Mouse (Mus musculus): ENCODE measurements at regions not wholly inside any gene's neighbourhood (a gene's known extent, or its start where the extent isn't known, plus 50 kb on each side); places are given as distances from the start of the nearest gene placed in this dataset.

GRCm38 (mm10) chr9:5595891-5596635 lies 250.8 kb downstream of the Casp12 start:
- TF ChIP-seq EP300 (IDR thresholded peaks at IDR 0.05; ENCODE audit: low read depth) (no peak), CTCF (IDR thresholded peaks at IDR 0.05; ENCODE audit: low read depth) (no peak)
- no peaks in the 10 kb centered on the region for H3K27me3 ChIP-seq (ENCODE audit: control insufficient read depth, insufficient read depth, low read length)
- H3K4me1 ChIP-seq (ENCODE audit: control insufficient read depth, insufficient read depth), result no peaks in the 10 kb centered on the region
- H3K9ac ChIP-seq (replicated peaks; ENCODE audit: low read depth, low read length), result no peak overlapping the region
- 78% methylated on average over 3 of the region's 3 CpGs for WGBS
- H3K4me2 ChIP-seq (ENCODE audit: low read depth, low read length), result no peak overlapping the region
- no peaks in the 10 kb centered on the region for H3K9me3 ChIP-seq (replicated peaks; ENCODE audit: control insufficient read depth, low read length)
- DNase-seq (ENCODE audit: low spot score), result no peak
- H3K36me3 ChIP-seq (replicated peaks; ENCODE audit: control insufficient read depth, insufficient read depth, low read length), result no peaks in the 10 kb centered on the region
- no peak overlapping the region for H3K4me3 ChIP-seq (ENCODE audit: low read depth, low read length)
- no peak overlapping the region for H3K27ac ChIP-seq (ENCODE audit: low read depth)
- ATAC-seq (ENCODE audit: insufficient read depth, low read depth), result no peak

GRCm38 (mm10) chr9:5604019-5604418 lies 258.8 kb downstream of the Casp12 start:
- Histone ChIP-seq H3K36me3 (replicated peaks; ENCODE audit: control insufficient read depth, insufficient read depth, low read length) (no peaks in the 10 kb centered on the region), H3K4me2 (ENCODE audit: low read depth, low read length) (no peak overlapping the region), H3K9me3 (replicated peaks; ENCODE audit: control insufficient read depth, low read length) (no peaks in the 10 kb centered on the region), H3K9ac (replicated peaks; ENCODE audit: low read depth, low read length) (no peak overlapping the region), H3K27me3 (ENCODE audit: control insufficient read depth, insufficient read depth, low read length) (no peaks in the 10 kb centered on the region), H3K4me3 (ENCODE audit: low read depth, low read length) (no peak overlapping the region), H3K27ac (ENCODE audit: low read depth) (no peak overlapping the region), H3K4me1 (ENCODE audit: control insufficient read depth, insufficient read depth) (no peaks in the 10 kb centered on the region)
- 31% methylated on average over 1 of the region's 1 CpGs for WGBS
- no peak for ATAC-seq (ENCODE audit: insufficient read depth, low read depth)
- TF ChIP-seq CTCF (IDR thresholded peaks at IDR 0.05; ENCODE audit: low read depth), result no peak
- no peak for TF ChIP-seq EP300 (IDR thresholded peaks at IDR 0.05; ENCODE audit: low read depth)
- no peak for DNase-seq (ENCODE audit: low spot score)

GRCm38 (mm10) chr9:5605015-5605414 lies 259.8 kb downstream of the Casp12 start:
- Histone ChIP-seq H3K4me1 (ENCODE audit: control insufficient read depth, insufficient read depth) (no peaks in the 10 kb centered on the region), H3K4me2 (ENCODE audit: low read depth, low read length) (no peak overlapping the region), H3K36me3 (replicated peaks; ENCODE audit: control insufficient read depth, insufficient read depth, low read length) (no peaks in the 10 kb centered on the region), H3K27me3 (ENCODE audit: control insufficient read depth, insufficient read depth, low read length) (no peaks in the 10 kb centered on the region), H3K9me3 (replicated peaks; ENCODE audit: control insufficient read depth, low read length) (no peaks in the 10 kb centered on the region), H3K27ac (ENCODE audit: low read depth) (no peak overlapping the region), H3K4me3 (ENCODE audit: low read depth, low read length) (no peak overlapping the region), H3K9ac (replicated peaks; ENCODE audit: low read depth, low read length) (no peak overlapping the region)
- no peak for TF ChIP-seq CTCF (IDR thresholded peaks at IDR 0.05; ENCODE audit: low read depth)
- no peak for TF ChIP-seq EP300 (IDR thresholded peaks at IDR 0.05; ENCODE audit: low read depth)
- DNase-seq (ENCODE audit: low spot score) (no peak), ATAC-seq (ENCODE audit: insufficient read depth, low read depth) (no peak)

GRCm38 (mm10) chr9:5616725-5617124 lies 271.5 kb downstream of the Casp12 start:
- WGBS, result 88% methylated on average over 17 of the region's 17 CpGs

GRCm38 (mm10) chr9:5623396-5623795 lies 278.2 kb downstream of the Casp12 start:
- no peak overlapping the region for H3K4me2 ChIP-seq (ENCODE audit: low read depth, low read length)
- TF ChIP-seq EP300 (IDR thresholded peaks at IDR 0.05; ENCODE audit: low read depth), result no peak
- DNase-seq (ENCODE audit: low spot score) (no peak), ATAC-seq (ENCODE audit: insufficient read depth, low read depth) (no peak)
- no peaks in the 10 kb centered on the region for H3K9me3 ChIP-seq (replicated peaks; ENCODE audit: control insufficient read depth, low read length)
- no peaks in the 10 kb centered on the region for H3K4me1 ChIP-seq (ENCODE audit: control insufficient read depth, insufficient read depth)
- no peak overlapping the region for H3K4me3 ChIP-seq (ENCODE audit: low read depth, low read length)
- H3K27ac ChIP-seq (ENCODE audit: low read depth), result no peak overlapping the region
- H3K36me3 ChIP-seq (replicated peaks; ENCODE audit: control insufficient read depth, insufficient read depth, low read length), result no peaks in the 10 kb centered on the region
- no peak overlapping the region for H3K9ac ChIP-seq (replicated peaks; ENCODE audit: low read depth, low read length)
- no peaks in the 10 kb centered on the region for H3K27me3 ChIP-seq (ENCODE audit: control insufficient read depth, insufficient read depth, low read length)
- WGBS, result 65% methylated on average over 2 of the region's 2 CpGs

More at GRCm38 (mm10) chr9:5616725-5617124, 271.5 kb downstream of the Casp12 start:
- no peak overlapping the region for H3K4me3 ChIP-seq (ENCODE audit: low read depth, low read length)
- H3K9me3 ChIP-seq (replicated peaks; ENCODE audit: control insufficient read depth, low read length), result 0 out of 2 replicates have a peak, but pooled peaks cover 5% of the 10 kb centered on the region
- H3K27me3 ChIP-seq (ENCODE audit: control insufficient read depth, insufficient read depth, low read length), result no peaks in the 10 kb centered on the region
- no peaks in the 10 kb centered on the region for H3K4me1 ChIP-seq (ENCODE audit: control insufficient read depth, insufficient read depth)
- H3K36me3 ChIP-seq (replicated peaks; ENCODE audit: control insufficient read depth, insufficient read depth, low read length), result no peaks in the 10 kb centered on the region
- no peak for TF ChIP-seq EP300 (IDR thresholded peaks at IDR 0.05; ENCODE audit: low read depth)
- no peak for TF ChIP-seq CTCF (IDR thresholded peaks at IDR 0.05; ENCODE audit: low read depth)
- no peak overlapping the region for H3K9ac ChIP-seq (replicated peaks; ENCODE audit: low read depth, low read length)
- no peak overlapping the region for H3K4me2 ChIP-seq (ENCODE audit: low read depth, low read length)
- no peak overlapping the region for H3K27ac ChIP-seq (ENCODE audit: low read depth)
- no peak for DNase-seq (ENCODE audit: low spot score)
- ATAC-seq (ENCODE audit: insufficient read depth, low read depth), result no peak

- no peaks in the 10 kb centered on the region for H3K36me3 ChIP-seq (replicated peaks; ENCODE audit: control insufficient read depth, insufficient read depth, low read length)
- no peak for ATAC-seq (ENCODE audit: insufficient read depth, low read depth)
- no peaks in the 10 kb centered on the region for H3K27me3 ChIP-seq (ENCODE audit: control insufficient read depth, insufficient read depth, low read length)
- no peak overlapping the region for H3K4me3 ChIP-seq (ENCODE audit: low read depth, low read length)
- H3K9me3 ChIP-seq (replicated peaks; ENCODE audit: control insufficient read depth, low read length), result no peaks in the 10 kb centered on the region
- H3K27ac ChIP-seq (ENCODE audit: low read depth), result no peak overlapping the region
- H3K4me2 ChIP-seq (ENCODE audit: low read depth, low read length), result no peak overlapping the region
- H3K9ac ChIP-seq (replicated peaks; ENCODE audit: low read depth, low read length), result no peak overlapping the region
- DNase-seq (ENCODE audit: low spot score), result no peak
- no peaks in the 10 kb centered on the region for H3K4me1 ChIP-seq (ENCODE audit: control insufficient read depth, insufficient read depth)
- WGBS, result 32% methylated on average over 1 of the region's 1 CpGs
- TF ChIP-seq CTCF (IDR thresholded peaks at IDR 0.05; ENCODE audit: low read depth), result no peak
- no peak for TF ChIP-seq EP300 (IDR thresholded peaks at IDR 0.05; ENCODE audit: low read depth)
Measured at GRCm38 (mm10) chr9:5627521-5627920, 282.3 kb downstream of the Casp12 start.
